Mouse (Mus musculus) cerebellum, postnatal 36 days (tissue): ENCODE data around the gene Limk2.

ENCODE experiments used
- DNase-seq, 2 experiments: peaks; one replicate each; pipeline ENCODE4 v3.0.0; 2021 to 2022; ENCODE audit warnings: mixed read lengths in 2 of 2

Gene Limk2

DNA sequence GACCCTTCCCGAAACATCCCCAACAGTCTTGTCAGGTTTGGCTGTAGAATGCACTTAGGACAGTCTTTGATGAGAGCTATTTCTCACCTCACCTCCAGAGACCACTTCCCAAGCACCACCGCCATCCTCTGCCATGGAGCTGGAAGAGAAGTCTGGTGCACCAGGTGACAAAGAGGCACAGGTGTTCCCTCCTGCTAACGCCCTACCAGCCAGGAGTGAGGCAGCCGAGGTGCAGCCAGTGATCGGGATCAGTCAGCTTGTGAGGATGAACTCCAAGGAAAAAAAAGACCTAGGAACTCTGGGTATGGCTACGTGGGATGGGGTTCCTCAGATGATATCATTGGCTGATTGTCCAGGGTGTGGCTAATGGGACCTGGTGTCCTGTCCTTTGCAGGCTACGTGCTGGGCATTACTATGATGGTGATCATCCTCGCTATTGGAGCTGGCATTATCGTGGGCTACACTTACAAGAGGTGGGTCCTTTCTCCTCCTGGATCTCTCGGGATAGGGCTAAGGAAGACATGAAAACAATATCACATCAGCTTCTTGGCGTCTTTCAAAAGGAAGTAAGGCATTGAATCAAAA lies 75.8 kb downstream of the Limk2 start:
- no peak for DNase-seq

DNA sequence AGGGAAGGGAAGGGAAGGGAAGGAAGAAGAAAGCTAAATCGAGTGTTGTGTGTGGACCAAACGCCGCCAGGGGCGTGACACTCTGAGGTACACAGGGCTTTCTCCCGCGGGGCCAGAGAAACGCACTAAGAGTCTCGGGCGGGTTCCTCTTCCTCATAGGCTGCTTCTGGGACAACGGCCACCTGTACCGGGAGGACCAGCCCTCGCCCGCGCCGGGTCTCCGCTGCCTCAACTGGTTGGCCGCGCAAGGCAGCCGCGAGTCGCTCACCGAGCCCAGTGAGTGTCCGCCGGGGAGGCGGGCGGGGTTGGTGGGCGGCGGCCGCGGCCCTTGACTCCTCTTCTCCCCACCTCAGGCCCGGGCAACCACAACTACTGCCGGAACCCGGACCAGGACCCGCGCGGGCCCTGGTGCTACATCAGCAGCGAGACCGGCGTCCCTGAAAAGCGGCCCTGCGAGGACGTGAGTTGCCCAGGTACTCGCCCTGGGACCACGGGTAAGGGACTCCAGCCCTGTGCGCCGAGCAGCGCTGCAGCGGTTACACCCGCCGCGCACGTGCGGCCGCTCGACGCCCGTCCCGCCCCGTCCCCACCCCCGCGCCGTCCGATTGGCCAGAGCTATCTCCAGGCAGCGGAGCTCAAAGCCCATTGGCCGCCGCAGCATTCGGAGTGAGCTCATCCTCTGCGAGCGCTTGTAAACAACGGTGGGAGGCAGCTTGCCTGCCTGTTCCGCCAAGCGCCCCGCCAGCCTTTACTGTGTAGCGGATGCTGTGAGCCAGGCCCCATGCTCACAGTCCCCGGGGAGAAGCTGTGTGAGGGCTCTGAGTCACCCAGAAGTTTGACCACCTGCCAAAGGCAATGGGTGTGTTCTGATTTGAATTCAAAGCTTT lies 77.0 kb downstream of the Limk2 start:
- peak; percentile 93 to 95 for DNase-seq

DNA sequence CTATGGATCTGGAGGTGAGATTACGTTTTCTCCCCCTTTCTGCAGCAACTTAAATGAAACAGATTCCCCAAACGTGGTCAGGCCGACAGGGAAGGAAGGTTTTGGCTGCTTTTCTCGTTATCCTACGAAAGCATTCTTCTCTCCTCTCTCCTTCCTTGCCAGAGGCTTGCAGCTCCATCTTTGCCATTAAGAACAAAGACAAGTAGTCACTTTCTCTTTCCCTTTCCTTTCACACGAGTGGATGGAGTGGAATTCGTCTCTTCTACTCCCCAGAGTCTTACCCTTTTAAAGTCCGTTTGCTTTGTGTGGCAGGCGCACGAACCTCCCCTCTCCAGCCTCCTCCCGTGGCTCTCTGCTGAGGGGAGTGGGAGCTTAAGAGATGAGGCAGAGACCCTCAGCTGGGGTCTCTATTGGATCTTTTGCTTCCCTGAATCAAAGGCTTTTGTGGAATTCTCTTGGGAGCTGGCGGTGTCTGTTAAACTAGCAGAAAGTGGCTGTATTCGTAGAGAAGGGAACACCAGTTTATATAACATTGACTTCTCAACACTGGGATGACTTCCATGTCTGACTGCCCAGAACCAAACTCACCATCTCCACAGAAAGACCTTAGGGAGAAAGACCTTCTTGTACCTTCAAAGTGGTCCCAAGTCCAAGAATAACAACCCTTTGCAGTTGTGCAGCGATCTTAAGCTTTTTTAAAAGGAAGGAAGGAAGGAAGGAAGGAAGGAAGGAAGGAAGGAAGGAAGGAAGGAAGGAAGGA lies 77.8 kb downstream of the Limk2 start:
- no peak for DNase-seq

DNA sequence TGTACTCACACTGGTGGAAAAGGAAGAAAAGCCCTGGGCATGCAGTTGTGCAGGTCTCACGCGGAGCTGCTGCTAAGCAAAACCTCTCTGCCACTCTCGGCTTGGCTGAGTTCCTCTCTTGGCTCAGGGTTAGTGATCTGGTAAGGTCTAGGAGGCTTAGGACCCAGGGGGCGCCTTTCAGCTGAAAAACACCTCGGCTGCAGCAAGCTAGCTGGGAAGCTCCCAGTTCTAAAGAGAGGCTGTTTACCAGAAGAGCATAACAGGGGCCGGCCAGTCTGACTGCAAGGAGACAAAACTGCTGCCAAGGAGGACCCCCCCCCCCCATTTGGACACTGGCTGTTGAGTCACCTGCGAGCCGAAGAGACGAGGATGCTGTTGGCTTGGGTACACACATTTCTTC lies 78.4 kb downstream of the Limk2 start:
- peak; percentile 94 for DNase-seq

DNA sequence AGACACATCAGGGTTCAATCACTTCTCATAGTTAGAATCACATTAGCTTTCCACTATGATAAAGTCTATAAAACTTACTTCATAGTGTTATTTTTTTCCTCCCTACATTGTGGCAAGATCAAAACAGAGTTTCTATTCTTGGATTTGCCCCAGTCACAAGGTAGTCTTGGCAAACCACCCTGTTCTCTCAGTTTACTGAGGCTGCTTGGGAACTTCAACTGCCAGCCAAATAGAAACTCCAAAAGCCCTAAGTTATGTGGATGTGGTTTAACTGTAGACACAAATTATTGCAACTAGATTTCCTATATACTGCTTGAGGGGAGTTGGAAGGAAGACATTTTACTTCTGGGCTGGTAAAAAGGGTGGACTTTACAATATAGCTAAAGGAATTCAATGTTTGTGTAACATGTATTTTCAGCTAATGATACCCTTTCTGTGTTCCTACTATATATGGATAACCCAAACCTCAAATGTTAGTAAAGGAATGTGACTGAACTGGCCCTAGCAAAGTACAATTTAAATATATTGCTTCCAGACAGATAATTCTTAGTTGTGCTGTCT lies 79.0 kb downstream of the Limk2 start, which contains the start of gene Pik3ip1:
TSS of gene Pik3ip1 (plus strand) at position 511 of the 561 bp plus-strand sequence.
- no peak for DNase-seq

DNA sequence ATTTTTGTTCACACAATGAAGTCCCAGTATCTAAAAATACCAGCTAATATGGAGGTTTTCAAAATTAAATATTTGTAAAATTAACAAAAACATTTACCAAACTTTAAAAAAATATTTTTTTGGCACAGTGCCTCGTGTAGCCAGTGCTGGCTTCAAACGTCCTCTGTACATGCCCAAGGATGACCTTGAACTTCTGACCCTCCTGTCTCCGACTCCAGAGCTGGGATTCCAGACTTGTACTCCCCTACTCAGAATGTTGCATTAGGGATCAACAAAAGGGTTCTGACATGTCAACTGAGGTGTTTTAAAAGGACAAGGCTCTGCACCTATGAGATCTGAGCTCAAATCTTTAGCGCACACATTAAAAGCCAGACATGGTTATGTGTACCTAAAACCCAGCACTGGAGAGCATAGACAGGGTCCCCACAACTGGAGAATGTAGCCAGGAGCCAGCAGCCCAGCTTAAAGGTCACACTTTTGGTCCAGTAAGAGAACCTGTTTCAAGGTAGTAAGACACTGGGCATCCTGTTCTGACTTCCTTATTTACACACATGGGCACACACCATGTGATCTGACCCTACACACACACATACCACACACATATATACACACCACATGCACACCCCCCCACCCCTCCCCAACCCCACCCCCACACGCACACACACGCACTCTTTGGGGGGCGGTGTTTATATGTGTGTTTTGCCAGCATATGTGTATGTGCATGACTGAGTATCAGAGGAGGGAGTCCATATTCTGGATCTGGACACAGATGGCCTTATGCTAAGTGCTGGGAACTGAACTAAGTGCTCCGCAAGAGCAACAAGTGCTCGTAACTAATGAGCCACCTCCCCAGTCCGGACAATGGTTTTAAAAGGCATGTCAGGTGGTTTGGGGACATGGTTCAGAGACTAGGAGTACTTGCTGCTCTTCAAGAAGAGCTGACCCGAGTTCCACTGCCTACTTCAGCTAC lies 79.9 kb downstream of the Limk2 start:
- no peak for DNase-seq

DNA sequence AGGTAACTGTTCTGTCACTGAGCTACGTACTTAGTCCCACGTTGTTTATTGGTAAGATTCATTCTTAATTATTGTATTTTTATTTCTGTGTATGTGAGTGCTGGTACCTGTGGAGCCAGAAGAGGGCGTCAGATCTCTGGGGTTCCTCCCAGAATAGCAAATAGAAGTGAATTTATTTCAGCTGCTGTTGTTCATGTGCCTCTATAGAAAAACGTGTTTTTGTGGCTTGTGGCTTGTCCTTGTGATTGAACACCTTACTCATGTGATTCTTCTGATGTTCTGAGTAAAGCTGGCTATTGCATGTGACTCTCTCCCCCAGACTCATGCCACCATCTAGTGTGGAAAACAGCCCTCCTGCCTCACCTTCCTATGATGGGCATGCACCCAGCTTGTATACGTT lies 80.7 kb downstream of the Limk2 start:
- no peak for DNase-seq

DNA sequence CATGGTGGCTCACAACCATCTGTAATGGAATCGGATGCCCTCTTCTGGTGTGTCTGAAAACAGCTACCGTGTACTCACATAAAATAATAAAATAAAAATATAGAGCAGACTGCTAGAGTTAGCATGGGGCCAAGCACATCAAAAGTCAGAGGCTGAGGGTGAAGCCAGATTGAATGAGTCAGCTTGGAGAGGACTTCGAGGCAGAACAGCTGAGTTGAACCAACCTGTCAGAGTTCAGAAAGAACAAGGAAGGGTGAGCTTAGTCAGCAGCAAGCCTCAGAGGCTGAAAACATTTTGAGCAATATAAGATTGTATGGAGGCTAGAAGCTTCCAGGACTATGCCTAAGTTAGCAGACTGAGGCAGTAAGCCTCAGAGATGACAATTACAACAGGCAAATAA lies 90.7 kb downstream of the Limk2 start:
- no peak for DNase-seq

DNA sequence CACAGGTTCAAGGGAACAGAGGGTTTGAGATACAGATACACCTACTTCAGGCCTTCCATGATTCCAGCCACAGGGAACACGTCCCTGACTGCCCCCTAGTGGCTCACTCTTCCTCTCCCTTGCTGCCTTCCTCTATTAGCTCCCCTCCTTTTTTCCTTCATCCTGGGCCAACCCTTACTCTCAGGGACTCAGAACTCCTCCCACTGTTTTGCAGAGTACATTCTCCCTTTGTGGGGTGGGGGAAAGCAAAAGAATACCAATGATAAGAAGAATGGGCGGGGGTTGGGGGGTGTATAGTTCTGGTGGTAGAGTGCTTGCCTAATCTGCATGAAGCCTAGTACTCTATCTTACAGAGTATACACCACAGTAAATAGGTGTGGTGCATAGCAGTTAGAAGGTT lies 94.8 kb downstream of the Limk2 start:
- peak; percentile 74 to 78 for DNase-seq

DNA sequence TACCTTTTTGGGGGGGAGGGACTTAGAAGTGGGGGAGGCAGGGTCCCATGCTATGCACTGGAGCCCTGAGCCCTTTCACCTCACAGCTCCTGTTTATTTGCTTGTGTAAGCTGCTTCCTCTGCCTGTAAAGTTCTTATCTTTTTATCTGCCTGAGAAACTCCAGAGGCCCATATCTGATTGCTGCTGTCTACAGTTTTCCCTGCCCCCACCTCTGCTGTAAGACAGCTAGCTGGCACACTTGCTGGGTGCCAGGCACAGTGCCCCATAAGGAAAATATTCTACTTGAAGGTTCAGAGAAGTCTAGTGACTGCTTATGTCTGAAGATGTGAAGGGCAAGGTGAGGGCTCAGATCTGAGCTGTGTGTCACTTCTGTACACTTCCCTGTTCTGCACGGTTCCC lies 95.7 kb downstream of the Limk2 start:
- no peak for DNase-seq

DNA sequence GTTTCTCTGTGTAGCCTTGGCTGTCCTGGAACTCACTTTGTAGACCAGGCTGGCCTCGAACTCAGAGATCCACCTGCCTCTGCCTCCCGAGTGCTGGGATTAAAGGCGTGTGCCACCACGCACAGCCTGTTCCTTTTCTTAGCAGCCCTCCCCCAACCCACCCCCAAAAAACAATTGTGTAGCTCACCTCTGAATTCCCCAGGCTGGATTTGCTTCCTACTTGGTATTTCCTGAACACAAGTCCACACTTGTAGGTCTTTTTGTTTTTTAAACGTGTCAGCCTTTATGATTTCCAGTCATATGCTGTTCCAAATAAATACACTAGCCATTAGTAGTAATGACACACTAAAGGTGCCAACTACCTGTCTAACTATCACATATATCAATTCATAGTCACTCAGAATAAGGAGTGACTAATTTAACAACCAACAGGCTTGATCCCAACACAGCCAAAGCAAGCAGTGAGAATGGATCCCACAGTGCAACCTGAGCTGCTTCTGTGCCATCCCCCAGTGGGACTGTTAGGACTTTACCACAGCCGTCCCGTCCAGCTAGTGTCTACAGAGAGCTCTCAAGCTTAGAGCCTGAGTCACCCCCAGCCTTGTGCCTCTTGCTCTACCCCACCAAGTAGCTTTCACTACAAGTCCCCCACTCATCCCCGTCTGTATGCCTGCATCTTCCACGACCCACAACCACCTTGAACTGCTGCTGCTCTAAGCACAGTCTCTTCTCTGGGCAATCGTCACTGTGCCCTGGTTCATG lies 97.2 kb downstream of the Limk2 start:
- DNase-seq: no peak

DNA sequence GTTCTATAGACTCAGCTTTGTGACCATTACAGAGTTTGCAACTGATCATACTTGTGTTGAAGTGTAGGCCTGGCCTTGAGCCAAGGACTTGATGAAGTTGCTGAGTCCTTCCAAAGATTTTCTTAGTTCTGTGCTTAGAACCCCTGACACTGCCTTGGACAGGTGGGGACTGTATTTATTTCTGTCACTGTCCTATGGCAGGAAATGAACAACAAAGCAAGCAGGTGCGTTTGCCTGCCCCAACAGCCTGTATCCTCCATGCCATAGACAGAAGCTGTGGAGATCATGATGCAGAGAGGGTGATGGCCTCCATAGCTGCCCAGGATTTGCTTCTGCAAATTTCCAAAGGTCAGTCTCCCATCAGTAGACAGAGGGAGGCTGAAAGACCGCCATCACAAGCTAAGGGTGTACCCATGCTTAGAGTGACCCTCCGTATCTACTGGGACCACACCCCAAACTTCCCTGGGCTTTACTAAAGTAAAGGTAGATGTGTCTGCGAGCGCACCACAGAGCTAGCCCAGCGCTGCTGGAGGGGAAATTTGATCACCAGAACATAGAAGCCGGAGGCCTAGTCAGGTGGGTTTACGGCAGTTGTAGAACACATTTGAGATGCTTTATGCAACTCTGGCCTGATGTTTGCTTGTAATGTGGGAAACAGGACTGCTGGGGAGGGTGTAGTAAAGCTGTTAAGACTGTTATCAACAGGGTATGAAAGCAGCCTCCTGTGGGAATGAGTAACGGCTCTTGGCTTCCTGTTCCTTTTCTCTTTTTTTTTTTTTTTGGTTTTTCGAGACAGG lies 98.0 kb downstream of the Limk2 start:
- DNase-seq: no peak

DNA sequence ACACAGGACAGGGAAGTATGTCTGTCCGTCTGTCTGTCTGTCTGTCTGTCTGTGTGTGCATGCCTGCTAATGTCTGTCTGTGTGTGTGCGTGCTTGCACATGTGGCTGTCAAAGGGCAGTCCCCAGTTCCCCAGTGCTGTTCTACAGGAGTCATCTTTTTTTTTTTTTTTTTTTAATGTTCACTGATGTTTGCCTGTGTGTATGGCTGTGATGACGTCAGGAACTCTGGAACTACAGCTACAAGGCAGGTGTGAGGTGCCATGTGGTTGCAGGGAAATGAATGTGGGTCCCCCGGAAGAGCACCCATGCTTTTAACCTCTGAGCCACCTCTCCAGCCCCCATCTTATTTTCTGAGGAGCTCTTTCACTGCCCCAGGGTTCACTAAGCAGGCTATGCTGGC lies 99.1 kb downstream of the Limk2 start:
- DNase-seq: no peak

DNA sequence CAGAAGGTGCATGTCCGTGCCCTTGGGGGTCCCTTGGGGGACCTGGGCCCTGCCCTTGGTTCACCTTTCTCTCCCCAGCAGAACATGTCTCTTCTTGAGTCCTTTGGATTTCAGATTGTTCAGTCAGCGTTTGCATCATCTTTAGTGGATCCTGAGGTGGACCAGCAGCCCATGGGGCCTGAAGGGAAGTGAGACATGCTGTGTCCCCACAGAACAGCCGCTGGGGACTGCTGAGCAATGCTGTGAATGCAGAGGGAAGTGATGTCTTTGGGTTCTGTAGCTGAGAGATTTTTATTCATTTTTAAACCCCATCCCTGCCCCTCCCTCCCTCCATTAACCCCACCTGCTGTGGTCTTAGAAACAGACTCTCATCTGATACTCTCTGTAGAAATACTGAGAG lies 101.1 kb downstream of the Limk2 start:
- no peak for DNase-seq

DNA sequence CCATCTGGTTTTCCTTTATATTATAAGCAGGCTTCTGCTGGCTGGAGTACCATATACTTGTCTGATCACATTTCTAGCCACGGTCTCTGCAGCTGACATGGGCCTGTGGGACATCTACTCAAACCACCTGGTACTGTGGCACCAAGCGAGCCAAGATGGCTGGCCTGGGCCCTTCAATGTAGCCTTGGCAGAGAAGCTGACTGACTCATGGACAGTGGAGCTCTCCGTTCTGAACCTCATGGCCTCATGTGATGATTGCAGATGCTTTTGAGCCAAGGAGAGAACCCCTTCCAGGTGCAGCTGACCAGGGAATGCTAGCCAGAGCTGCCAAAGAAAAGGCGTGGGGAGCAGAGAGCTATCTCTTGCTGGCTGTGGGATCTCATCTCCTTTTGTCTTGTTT lies 103.2 kb downstream of the Limk2 start:
- peak in 1 of 2 experiments; percentile 18 for DNase-seq

DNA sequence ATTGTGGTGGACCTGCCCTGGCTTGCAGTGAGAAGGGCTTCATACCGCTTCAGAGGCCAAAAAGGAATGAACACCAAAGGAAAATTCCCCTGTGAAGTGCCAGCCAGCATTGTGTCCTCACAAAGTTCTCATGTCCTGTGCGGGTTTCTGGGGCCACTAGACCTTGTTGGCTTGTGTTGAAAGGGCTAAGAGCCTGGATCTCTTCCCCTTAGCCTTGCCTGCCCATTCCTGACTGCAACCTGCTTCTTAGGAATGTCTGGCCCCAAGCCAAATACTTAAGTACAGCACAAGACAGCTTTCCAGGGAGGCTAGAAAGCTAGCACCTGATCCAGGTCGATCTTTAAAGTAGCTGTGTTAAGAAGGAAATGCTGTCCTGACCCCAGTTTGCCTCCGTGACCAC lies 106.2 kb downstream of the Limk2 start:
- peak in 1 of 2 experiments; percentile 28 for DNase-seq

DNA sequence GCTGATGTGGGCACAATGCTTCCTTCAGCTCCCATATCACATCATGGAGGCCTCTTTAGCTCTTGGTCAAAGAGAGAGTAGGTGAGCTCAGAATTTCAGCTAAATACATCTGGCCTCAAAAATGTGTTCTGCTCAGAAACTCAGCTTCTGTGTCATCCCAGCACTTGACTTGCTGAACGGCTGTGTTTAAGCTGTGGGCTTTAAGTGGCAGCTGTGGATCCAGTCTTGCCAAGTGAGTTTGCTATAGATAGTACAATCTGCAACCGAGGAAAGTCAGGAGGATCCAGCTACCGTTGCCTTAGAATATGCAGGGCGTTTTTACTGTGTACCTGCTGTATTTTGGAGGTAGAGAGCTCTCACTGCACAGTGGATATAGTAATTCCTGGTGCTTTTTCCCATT lies 106.6 kb downstream of the Limk2 start:
- no peak for DNase-seq

DNA sequence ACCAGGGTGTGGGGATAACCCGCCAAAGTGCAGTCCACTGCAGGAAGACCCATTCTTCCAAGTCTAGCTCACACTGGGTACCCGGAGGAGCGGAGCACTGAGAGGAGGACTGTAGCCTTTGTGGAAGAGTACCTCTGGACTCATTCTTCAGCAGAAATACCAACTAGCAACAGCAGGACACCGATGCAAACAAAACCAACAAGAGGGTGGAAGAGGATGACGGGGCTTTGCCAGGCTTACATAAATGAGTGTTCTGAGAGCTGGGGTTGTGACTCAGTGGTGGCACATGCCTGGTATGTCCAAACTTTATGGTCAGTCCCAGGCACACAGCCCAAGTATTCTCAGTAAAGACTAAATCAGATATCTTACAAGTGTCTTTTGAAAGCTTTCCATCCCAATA lies 107.9 kb downstream of the Limk2 start:
- DNase-seq: no peak

DNA sequence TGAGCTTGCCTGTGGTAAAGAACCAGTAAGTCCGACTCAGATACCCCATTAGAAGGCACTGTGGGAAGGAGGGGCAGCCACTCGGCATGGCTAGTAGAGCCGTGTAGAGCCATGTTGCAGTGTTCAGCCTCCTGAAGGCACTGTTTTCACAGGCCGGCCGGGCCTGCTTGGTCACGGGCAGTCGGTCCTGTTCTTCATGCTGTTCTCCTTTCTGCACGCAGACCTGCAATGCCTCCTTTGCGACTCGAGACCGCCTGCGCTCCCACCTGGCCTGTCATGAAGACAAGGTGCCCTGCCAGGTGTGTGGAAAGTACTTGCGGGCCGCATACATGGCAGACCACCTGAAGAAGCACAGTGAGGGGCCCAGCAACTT lies 110.2 kb downstream of the Limk2 start:
- no peak for DNase-seq
